Mouse (Mus musculus): Measurements from ENCODE around the gene Gm20388. TPM values are rescaled to one million over a fixed set of nuclear protein-coding genes. Genes with fewer than 3 reads are reported as not detected.

Gm20388 gene
- total RNA-seq, 2 experiments from 2014 or later = not detected

- peak in 1 of 2 experiments; percentile 59 for DNase-seq (ENCODE audit: low spot score in 2 of 2)
Observed at GRCm38 (mm10) chr8:122284203-122284658, 2373.6 kb downstream of the Gm20388 start.

DNA sequence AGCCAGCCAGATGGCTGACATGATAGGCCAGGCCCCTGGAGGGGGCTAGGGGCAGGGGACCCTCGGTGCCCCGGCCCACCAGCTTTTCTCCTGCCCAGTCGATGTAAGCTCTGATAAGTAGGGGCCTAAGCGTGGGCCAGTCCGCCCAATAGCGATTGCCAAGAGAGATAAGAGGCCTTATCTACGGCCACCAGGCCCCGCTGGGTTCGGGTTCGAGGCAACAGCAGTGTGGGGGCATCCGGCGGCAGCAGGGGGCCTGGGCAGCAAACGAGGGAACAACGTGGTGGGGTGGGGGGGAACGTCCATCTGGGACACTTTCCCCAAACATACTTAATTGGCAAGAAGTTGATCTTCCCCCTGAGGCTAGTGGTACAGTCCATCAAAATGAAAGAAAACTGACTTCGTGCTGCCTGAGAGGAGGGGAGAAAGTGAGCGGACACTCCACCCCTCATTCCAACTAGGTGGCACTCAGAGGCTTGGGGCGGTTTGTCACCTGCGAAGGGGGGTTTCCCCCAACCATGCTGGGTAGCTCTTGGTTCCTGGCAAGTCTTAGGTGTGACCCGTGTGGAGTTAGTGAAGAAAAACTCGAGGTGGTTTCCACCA is 2374.1 kb downstream of the Gm20388 start:
- no peak for DNase-seq (ENCODE audit: low spot score in 2 of 2)

GRCm38 (mm10) chr8:122285727-122286126 is 2375.1 kb downstream of the Gm20388 start:
- DNase-seq (ENCODE audit: low spot score in 2 of 2) = no peak

DNA sequence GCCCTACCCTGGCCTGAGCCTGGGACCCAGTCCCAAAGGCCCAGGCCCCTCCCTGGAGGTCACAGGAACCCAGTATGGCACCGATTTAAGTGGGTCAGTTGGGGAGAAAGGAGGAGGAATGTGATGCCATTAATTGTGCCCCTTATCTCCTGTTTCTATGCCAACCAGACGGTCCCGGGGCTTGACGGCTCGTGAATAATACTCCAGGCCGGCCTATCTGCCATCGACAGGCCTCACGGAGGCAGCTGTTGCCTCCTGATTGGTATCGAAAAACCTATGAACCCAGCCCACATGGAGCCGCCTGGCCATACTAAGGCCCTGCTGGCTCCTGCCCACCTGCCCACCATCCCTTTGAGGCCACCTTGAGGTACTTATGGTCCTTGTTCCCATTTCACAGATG is 2376.3 kb downstream of the Gm20388 start:
- DNase-seq (ENCODE audit: low spot score in 2 of 2) = no peak

GRCm38 (mm10) chr8:122287742-122288141 is 2377.1 kb downstream of the Gm20388 start:
- no peak for DNase-seq (ENCODE audit: low spot score in 2 of 2)

DNA sequence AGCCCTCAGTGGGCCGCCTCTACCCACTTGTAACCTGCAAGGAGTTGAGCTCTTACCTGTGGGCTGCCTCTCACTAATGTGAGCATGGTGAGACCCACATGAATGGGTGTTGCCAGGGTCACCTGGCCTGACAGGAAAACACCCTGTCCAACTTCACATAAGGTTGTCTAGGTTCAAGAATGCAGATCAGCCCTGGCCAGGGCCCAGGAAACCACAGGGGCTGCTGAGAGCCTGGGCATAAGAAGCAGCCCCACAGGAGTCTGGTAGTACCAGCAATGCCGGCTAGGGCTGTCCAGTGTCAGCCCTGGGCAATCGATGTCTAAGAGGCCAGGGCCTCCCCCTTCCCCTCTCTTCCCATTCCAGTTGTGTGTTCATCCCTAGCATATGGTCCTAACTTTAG is 2377.7 kb downstream of the Gm20388 start:
- no peak for DNase-seq (ENCODE audit: low spot score in 2 of 2)

GRCm38 (mm10) chr8:122291075-122291474 is 2380.4 kb downstream of the Gm20388 start:
- DNase-seq (ENCODE audit: low spot score in 2 of 2) = no peak

GRCm38 (mm10) chr8:122291549-122291948 is 2380.9 kb downstream of the Gm20388 start:
- DNase-seq (ENCODE audit: low spot score in 2 of 2) = no peak

GRCm38 (mm10) chr8:122293484-122293883 is 2382.8 kb downstream of the Gm20388 start:
- DNase-seq (ENCODE audit: low spot score in 2 of 2) = no peak

DNA sequence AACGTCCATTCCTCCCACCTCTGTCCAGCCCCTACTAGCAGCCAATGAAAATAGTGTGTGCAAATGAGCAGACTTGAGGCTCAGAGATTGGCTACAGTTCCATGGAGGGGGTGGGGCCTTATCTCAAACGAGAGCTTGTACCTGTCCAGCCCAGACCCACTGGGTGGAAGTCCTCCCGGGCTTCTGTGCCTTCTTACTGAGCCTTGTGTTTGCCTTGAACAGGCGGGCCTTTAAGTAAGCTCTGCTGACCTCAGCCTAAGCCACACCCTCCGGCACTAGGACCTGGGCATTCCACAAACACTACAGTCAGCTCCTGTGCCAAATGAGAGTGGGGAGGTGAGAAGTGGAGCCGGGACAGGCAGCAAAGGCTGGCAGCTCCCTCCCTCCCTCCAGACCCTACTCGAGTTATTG is 2383.6 kb downstream of the Gm20388 start:
- DNase-seq (ENCODE audit: low spot score in 2 of 2) = no peak

DNA sequence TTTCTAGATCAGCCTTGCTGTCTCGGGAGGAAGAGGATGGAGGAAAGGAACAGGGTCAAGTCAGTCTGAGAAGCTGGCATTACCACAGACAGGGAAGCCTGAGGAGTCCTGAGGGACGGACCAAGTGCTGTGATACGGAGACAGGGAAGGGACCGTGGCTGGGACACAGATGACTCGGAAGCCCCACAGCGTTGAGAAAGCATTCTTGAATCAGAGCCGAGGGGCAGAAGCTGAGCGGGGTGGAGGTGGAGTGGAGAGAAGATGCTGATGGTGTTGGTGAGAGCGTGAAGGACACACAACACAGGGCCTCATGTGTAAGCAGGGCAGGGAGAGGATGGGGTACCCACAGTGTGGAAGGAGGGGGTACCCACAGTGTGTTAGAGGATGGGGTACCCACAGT is 2384.7 kb downstream of the Gm20388 start:
- no peak for DNase-seq (ENCODE audit: low spot score in 2 of 2)

- peak; percentile 46 to 60 for DNase-seq (ENCODE audit: low spot score in 2 of 2)
Observed at GRCm38 (mm10) chr8:122296173-122297001, 2385.7 kb downstream of the Gm20388 start.

DNA sequence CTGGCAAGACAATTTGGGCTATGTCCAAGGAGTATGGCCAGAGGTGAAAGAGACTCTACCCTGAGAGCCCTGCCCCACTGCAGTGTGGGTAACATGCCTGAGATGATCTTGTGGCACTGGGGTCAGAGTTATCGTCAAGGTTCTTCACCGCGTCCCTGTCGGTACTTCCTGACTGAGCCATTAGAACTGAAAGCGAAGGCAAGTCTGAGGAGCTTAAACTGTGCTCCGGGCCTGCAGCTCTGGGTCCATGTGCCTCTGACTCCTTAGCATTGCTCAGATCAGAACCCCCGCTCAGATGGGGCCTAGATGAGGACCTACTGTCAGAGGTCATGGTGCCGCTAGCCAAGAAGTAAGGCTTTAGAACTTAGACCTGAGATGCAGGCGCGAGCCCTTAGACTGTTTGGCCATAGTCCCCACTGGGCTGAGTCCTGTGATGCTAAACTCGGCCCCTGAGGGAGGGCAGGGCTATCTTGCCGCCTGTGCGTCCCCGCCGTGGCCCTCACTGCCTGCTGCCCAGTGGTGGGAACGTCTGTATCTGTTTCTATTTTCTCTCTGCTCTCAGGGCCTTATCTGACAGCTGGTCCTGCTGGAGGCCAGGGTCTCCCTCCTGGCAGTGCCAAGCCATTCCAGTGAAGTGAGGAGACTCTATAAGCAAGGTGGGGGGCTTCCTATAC is 2389.1 kb downstream of the Gm20388 start:
- DNase-seq (ENCODE audit: low spot score in 2 of 2) = no peak

DNA sequence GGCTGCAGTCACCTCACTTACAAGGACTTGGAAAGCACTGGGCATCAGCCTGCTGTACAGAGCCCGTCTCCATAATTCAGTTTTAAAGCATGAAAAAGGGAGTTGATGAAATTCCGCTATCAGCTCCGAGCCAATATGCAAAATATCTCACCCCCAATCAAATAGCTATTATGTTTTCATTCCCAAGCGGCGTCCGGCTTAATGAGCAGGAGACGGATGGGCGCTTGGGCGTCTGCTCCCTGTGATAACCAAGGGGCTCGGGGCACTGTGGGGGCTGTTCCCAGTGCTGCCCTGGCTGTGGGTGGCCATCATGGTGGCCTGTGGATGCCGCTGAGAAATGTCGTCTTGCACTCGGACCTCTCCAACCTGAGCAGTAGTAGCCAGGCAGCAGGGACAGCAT is 2390.4 kb downstream of the Gm20388 start:
- no peak for DNase-seq (ENCODE audit: low spot score in 2 of 2)

- no peak for DNase-seq (ENCODE audit: low spot score in 2 of 2)
Observed at GRCm38 (mm10) chr8:122301866-122302265, 2391.2 kb downstream of the Gm20388 start.

GRCm38 (mm10) chr8:122303451-122303850 is 2392.8 kb downstream of the Gm20388 start:
- no peak for DNase-seq (ENCODE audit: low spot score in 2 of 2)

GRCm38 (mm10) chr8:122304058-122304457 is 2393.4 kb downstream of the Gm20388 start:
- DNase-seq (ENCODE audit: low spot score in 2 of 2) = no peak

GRCm38 (mm10) chr8:122306660-122307399 is 2396.2 kb downstream of the Gm20388 start:
- no peak for DNase-seq (ENCODE audit: low spot score in 2 of 2)

DNA sequence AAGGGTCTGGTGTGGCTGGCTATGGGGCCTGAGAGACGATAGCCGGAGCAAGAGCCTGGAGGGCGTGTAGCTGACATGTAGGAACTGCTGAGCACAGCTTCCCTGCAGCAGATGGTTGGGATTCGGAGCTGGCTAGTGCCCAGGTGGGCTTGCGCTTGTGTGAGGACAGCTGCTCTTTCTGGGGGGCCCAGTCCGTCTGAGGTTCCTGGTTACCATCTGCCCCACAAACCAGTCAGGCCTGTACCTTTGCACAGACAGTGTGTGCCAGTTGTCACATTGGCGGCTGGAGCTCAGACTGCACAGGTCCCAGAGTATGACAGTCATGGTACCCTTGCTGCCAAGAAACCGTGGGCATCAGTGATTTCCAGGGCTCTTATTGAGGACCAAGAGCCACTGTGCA is 2397.2 kb downstream of the Gm20388 start:
- DNase-seq (ENCODE audit: low spot score in 2 of 2) = peak in 1 of 2 experiments; percentile 49

DNA sequence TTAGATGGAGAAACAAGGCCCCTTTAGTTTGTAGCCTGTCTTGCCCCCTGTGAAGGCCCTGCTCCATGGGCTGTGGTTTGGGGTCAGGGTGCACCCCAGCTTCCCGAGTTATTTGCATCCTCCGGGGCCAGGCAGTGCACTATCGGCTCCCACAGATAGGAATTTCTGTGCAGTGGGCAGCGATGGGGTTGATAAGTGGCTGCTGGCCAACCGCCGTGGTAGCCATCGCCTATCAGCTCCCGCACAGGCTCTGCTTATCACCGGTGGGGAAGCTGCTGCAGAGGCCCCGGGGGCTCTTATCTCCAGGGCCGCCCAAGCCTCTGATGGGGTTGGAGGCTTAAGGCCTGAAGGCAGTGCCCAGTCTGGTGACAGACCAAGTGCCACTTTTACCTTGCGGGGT is 2398.6 kb downstream of the Gm20388 start:
- DNase-seq (ENCODE audit: low spot score in 2 of 2) = no peak

DNA sequence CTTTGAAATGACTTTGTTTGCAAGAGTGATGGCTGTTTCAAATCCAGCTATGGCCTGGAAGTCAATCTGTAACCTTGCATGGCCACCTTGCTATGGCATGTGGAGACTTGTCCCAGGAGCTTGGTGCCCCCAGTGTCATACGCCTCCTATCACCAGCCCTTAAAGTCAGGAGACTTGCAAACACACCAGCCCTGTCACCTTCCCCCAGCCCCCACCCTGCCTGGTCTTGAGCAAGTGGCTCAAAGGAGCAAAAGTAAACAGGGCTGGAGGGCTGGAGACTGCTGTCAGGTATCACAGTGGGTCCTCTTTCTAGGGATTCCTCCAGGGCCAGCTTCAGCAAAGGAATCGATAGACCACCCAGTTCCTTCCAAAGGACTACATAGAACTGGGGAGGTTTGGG is 2400.5 kb downstream of the Gm20388 start:
- no peak for DNase-seq (ENCODE audit: low spot score in 2 of 2)
